Mouse (Mus musculus): ENCODE results near the gene Slc16a12.
A peak's percentile ranks its signal among the peaks of the same experiment; 100 is the strongest.
"Not testable (repeated sequence)": the region's sequence is repeated elsewhere in the genome, so short reads cannot be mapped to it uniquely, and the experiment has no call there.

Gene Slc16a12

GRCm38 (mm10) chr19:34746688-34747504 lies at the start of gene Slc16a12:
Gene Slc16a12 (minus strand): TSS chr19:34747289.
- DNase-seq (ENCODE audit: low read depth, low spot score): peak; percentile 9

GRCm38 (mm10) chr19:34796396-34796795 lies 49.3 kb upstream of the Slc16a12 start:
- DNase-seq (ENCODE audit: low read depth, low spot score): no peak

- no peak for DNase-seq (ENCODE audit: low read depth, low spot score)
Observed at GRCm38 (mm10) chr19:34782491-34782890, 35.4 kb upstream of the Slc16a12 start.

GRCm38 (mm10) chr19:34778993-34779392 lies 31.9 kb upstream of the Slc16a12 start:
- no peak for DNase-seq (ENCODE audit: low read depth, low spot score)

- no peak for DNase-seq (ENCODE audit: low read depth, low spot score)
Observed at GRCm38 (mm10) chr19:34778098-34778497, 31.0 kb upstream of the Slc16a12 start.

- DNase-seq (ENCODE audit: low read depth, low spot score): peak; percentile 19
Observed at GRCm38 (mm10) chr19:34772775-34773174, 25.7 kb upstream of the Slc16a12 start.

GRCm38 (mm10) chr19:34770764-34771163 lies 23.7 kb upstream of the Slc16a12 start:
- no peak for DNase-seq (ENCODE audit: low read depth, low spot score)

- DNase-seq (ENCODE audit: low read depth, low spot score): no peak
Observed at GRCm38 (mm10) chr19:34758754-34759153, 11.7 kb upstream of the Slc16a12 start.

- no peak for DNase-seq (ENCODE audit: low read depth, low spot score)
Observed at GRCm38 (mm10) chr19:34756561-34757240, 9.6 kb upstream of the Slc16a12 start.

- no peak for DNase-seq (ENCODE audit: low read depth, low spot score)
Observed at GRCm38 (mm10) chr19:34755680-34756079, 8.6 kb upstream of the Slc16a12 start.

GRCm38 (mm10) chr19:34753243-34753642 lies 6.2 kb upstream of the Slc16a12 start:
- no peak for DNase-seq (ENCODE audit: low read depth, low spot score)

- no peak for DNase-seq (ENCODE audit: low read depth, low spot score)
Observed at GRCm38 (mm10) chr19:34752391-34753092, 5.5 kb upstream of the Slc16a12 start.

GRCm38 (mm10) chr19:34751150-34751549 lies 4.1 kb upstream of the Slc16a12 start:
- DNase-seq (ENCODE audit: low read depth, low spot score): no peak

GRCm38 (mm10) chr19:34748992-34749391 lies 1.9 kb upstream of the Slc16a12 start:
- DNase-seq (ENCODE audit: low read depth, low spot score): no peak

- not testable (repeated sequence) for DNase-seq (ENCODE audit: low read depth, low spot score)
Observed at GRCm38 (mm10) chr19:34747969-34748368, 880 bp upstream of the Slc16a12 start.

GRCm38 (mm10) chr19:34746201-34746600 lies 888 bp downstream of the Slc16a12 start:
- no peak for DNase-seq (ENCODE audit: low read depth, low spot score)

GRCm38 (mm10) chr19:34745012-34745411 lies 2.1 kb downstream of the Slc16a12 start:
- DNase-seq (ENCODE audit: low read depth, low spot score): no peak

- DNase-seq (ENCODE audit: low read depth, low spot score): no peak
Observed at GRCm38 (mm10) chr19:34737916-34738315, 9.2 kb downstream of the Slc16a12 start.

GRCm38 (mm10) chr19:34735900-34736299 lies 11.2 kb downstream of the Slc16a12 start:
- no peak for DNase-seq (ENCODE audit: low read depth, low spot score)

GRCm38 (mm10) chr19:34733020-34733419 lies 14.1 kb downstream of the Slc16a12 start:
- no peak for DNase-seq (ENCODE audit: low read depth, low spot score)

- no peak for DNase-seq (ENCODE audit: low read depth, low spot score)
Observed at GRCm38 (mm10) chr19:34731356-34731755, 15.7 kb downstream of the Slc16a12 start.

GRCm38 (mm10) chr19:34730584-34730983 lies 16.5 kb downstream of the Slc16a12 start:
- DNase-seq (ENCODE audit: low read depth, low spot score): no peak
